Mouse (Mus musculus): ENCODE measurements around the gene Hpse2. TPM values are rescaled to one million over a fixed set of nuclear protein-coding genes. Genes with fewer than 3 reads are reported as not detected.

Hpse2 gene
- polyA plus RNA-seq, 1 experiment: not detected

DNA sequence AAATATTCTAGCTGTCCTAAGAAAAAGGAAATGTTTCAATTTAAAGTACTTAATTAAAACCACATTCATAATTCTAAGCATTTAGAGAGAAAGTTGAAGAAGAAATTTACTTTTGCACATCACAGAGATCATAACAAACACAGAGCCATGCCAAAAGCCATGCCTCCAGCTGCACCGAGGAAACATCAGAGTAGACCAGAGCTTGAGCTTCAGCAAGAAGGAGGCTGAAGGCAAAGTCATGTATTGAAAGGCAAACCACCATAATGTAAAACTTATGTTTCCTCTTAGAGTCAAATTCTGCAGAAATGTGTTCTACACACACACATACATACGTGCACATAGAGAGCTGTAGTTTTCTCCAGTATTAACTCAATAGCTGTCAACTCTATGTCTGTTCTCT lies 291.2 kb downstream of the Hpse2 start:
- H3K27ac ChIP-seq (ENCODE audit: insufficient read depth, low read depth, low read length): no peak overlapping the region
- TF ChIP-seq CTCF (IDR thresholded peaks at IDR 0.05; ENCODE audit: insufficient read depth, low read depth, low read length) (no peak), POLR2A (IDR thresholded peaks at IDR 0.05; ENCODE audit: insufficient read depth, low read depth, low read length) (no peak)
- WGBS: 93% methylated on average over 2 of the region's 2 CpGs
- H3K4me3 ChIP-seq (ENCODE audit: insufficient read depth, low read depth, low read length): no peak overlapping the region
- no peaks in the 10 kb centered on the region for H3K4me1 ChIP-seq (ENCODE audit: control insufficient read depth, insufficient read depth, low read length)

DNA sequence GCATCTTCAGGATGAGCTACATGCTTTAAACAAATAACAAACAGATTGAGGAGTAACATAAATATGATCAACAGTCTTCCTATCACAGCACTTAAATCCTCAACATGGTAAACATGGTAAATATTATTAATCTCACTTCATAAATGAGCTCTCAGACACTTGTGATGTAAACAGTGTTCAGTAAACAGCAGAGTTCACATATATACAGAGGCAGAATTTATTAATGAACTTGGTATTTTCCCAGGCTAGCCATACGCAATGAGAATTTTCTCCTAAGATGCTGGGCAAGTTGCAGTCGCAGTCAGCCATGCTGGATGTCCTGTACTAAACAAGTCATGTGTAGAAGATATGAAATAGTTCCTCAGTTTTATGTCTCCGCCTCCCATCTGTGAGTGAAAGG lies 300.9 kb downstream of the Hpse2 start:
- TF ChIP-seq POLR2A (IDR thresholded peaks at IDR 0.05; ENCODE audit: insufficient read depth, low read depth, low read length): no peak
- no peak for TF ChIP-seq CTCF (IDR thresholded peaks at IDR 0.05; ENCODE audit: insufficient read depth, low read depth, low read length)
- no peak overlapping the region for H3K27ac ChIP-seq (ENCODE audit: insufficient read depth, low read depth, low read length)
- H3K4me1 ChIP-seq (ENCODE audit: control insufficient read depth, insufficient read depth, low read length): no peaks in the 10 kb centered on the region
- H3K4me3 ChIP-seq (ENCODE audit: insufficient read depth, low read depth, low read length): no peak overlapping the region
- WGBS: 95% methylated on average over 3 of the region's 3 CpGs

- TF ChIP-seq CTCF (IDR thresholded peaks at IDR 0.05; ENCODE audit: insufficient read depth, low read depth, low read length) (no peak), POLR2A (IDR thresholded peaks at IDR 0.05; ENCODE audit: insufficient read depth, low read depth, low read length) (no peak)
- WGBS: 47% methylated on average over 2 of the region's 2 CpGs
These were observed 324.0 kb downstream of the Hpse2 start for GRCm38 (mm10) chr19:43064155-43064554.

DNA sequence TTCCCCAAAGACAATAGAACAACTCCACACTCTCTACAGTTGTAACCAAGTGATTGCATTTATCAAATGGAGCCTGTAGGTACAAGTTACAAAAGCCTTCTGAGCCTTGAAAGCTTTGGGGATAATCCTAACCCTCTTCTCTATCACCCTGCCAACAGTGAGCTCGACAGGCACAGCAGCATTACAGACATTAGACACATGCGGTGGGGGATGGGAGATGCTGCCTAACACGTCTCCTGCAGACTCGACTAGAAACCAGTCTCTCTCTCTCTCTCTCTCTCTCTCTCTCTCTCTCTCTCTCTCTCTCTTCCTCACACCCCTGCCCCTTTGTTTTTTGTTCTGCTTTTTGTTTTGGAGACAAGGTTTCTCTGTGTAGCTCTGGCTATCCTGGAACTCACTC lies 343.6 kb downstream of the Hpse2 start:
- Histone ChIP-seq H3K4me3 (ENCODE audit: insufficient read depth, low read depth, low read length) (no peak overlapping the region), H3K4me1 (ENCODE audit: control insufficient read depth, insufficient read depth, low read length) (no peaks in the 10 kb centered on the region), H3K27ac (ENCODE audit: insufficient read depth, low read depth, low read length) (no peak overlapping the region)
- no peak for TF ChIP-seq CTCF (IDR thresholded peaks at IDR 0.05; ENCODE audit: insufficient read depth, low read depth, low read length)
- no peak for TF ChIP-seq POLR2A (IDR thresholded peaks at IDR 0.05; ENCODE audit: insufficient read depth, low read depth, low read length)
- 38% methylated on average over 4 of the region's 4 CpGs for WGBS

More at GRCm38 (mm10) chr19:43064155-43064554, 324.0 kb downstream of the Hpse2 start:
- H3K27ac ChIP-seq (ENCODE audit: insufficient read depth, low read depth, low read length): no peak overlapping the region
- no peak overlapping the region for H3K4me3 ChIP-seq (ENCODE audit: insufficient read depth, low read depth, low read length)
- no peaks in the 10 kb centered on the region for H3K4me1 ChIP-seq (ENCODE audit: control insufficient read depth, insufficient read depth, low read length)

DNA sequence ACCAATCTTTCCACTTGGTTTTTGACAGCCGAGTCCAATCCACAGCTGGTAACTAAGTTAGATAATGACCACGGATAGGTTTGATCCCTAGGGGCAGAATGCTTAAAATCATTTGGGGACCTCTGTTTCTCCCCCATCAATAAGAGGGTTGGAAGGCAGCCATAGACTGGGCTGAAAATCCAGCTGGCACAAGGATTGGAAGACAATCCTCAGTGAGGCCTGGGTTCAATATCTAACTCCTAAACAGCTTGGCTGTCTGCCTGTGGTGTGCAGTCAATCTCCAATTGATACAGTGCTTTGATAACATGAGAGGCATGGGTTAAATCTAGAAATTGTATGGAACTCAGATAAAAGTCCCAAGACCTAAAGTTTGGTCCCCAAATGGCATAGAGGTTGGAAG lies 345.4 kb downstream of the Hpse2 start:
- TF ChIP-seq CTCF (IDR thresholded peaks at IDR 0.05; ENCODE audit: insufficient read depth, low read depth, low read length): no peak
- TF ChIP-seq POLR2A (IDR thresholded peaks at IDR 0.05; ENCODE audit: insufficient read depth, low read depth, low read length): no peak
- no peak overlapping the region for H3K4me3 ChIP-seq (ENCODE audit: insufficient read depth, low read depth, low read length)
- no peak overlapping the region for H3K27ac ChIP-seq (ENCODE audit: insufficient read depth, low read depth, low read length)
- no peaks in the 10 kb centered on the region for H3K4me1 ChIP-seq (ENCODE audit: control insufficient read depth, insufficient read depth, low read length)
- 71% methylated on average over 2 of the region's 2 CpGs for WGBS

- 86% methylated on average over 2 of the region's 2 CpGs for WGBS
- no peak overlapping the region for H3K27ac ChIP-seq (ENCODE audit: insufficient read depth, low read depth, low read length)
- TF ChIP-seq POLR2A (IDR thresholded peaks at IDR 0.05; ENCODE audit: insufficient read depth, low read depth, low read length) (no peak), CTCF (IDR thresholded peaks at IDR 0.05; ENCODE audit: insufficient read depth, low read depth, low read length) (no peak)
- H3K4me3 ChIP-seq (ENCODE audit: insufficient read depth, low read depth, low read length): no peak overlapping the region
- H3K4me1 ChIP-seq (ENCODE audit: control insufficient read depth, insufficient read depth, low read length): no peaks in the 10 kb centered on the region
These were observed 345.9 kb downstream of the Hpse2 start for GRCm38 (mm10) chr19:43042211-43042610.

DNA sequence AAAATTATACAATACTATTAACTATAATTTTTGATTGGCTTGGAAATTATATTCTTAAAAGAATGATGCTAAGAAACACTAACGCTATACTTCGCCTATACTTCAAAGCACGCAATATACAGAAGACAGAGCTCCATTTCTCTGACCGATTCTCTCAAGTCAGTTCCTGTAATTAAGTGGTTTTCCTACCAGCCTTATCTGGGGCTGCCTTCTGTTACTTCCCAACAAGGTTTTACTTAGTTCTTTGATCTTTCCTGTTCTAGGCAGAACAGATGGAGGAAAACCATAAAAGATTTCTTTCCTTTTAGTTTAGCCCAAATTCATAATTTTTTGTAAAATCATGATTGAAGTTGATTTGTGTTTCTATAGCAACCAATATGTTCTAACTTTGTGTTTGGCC lies 351.8 kb downstream of the Hpse2 start:
- WGBS: 92% methylated on average over 4 of the region's 4 CpGs
- Histone ChIP-seq H3K4me1 (ENCODE audit: control insufficient read depth, insufficient read depth, low read length) (no peaks in the 10 kb centered on the region), H3K27ac (ENCODE audit: insufficient read depth, low read depth, low read length) (no peak overlapping the region), H3K4me3 (ENCODE audit: insufficient read depth, low read depth, low read length) (no peak overlapping the region)
- TF ChIP-seq CTCF (IDR thresholded peaks at IDR 0.05; ENCODE audit: insufficient read depth, low read depth, low read length): no peak
- no peak for TF ChIP-seq POLR2A (IDR thresholded peaks at IDR 0.05; ENCODE audit: insufficient read depth, low read depth, low read length)

- TF ChIP-seq POLR2A (IDR thresholded peaks at IDR 0.05; ENCODE audit: insufficient read depth, low read depth, low read length): no peak
- no peak for TF ChIP-seq CTCF (IDR thresholded peaks at IDR 0.05; ENCODE audit: insufficient read depth, low read depth, low read length)
- H3K4me3 ChIP-seq (ENCODE audit: insufficient read depth, low read depth, low read length): no peak overlapping the region
- no peak overlapping the region for H3K27ac ChIP-seq (ENCODE audit: insufficient read depth, low read depth, low read length)
- H3K4me1 ChIP-seq (ENCODE audit: control insufficient read depth, insufficient read depth, low read length): 0 out of 2 replicates have a peak, but pooled peaks cover 3% of the 10 kb centered on the region
- WGBS: 32% methylated on average over 4 of the region's 4 CpGs
These were observed 360.9 kb downstream of the Hpse2 start for GRCm38 (mm10) chr19:43027305-43027704.

GRCm38 (mm10) chr19:43022611-43023173 lies 365.5 kb downstream of the Hpse2 start:
- TF ChIP-seq CTCF (IDR thresholded peaks at IDR 0.05; ENCODE audit: insufficient read depth, low read depth, low read length): no peak
- no peak for TF ChIP-seq POLR2A (IDR thresholded peaks at IDR 0.05; ENCODE audit: insufficient read depth, low read depth, low read length)
- Histone ChIP-seq H3K27ac (ENCODE audit: insufficient read depth, low read depth, low read length) (no peak overlapping the region), H3K4me3 (ENCODE audit: insufficient read depth, low read depth, low read length) (no peak overlapping the region), H3K4me1 (ENCODE audit: control insufficient read depth, insufficient read depth, low read length) (0 out of 2 replicates have a peak, but pooled peaks cover 3% of the 10 kb centered on the region)
- 46% methylated on average over 3 of the region's 3 CpGs for WGBS

All from olfactory bulb, adult 2 months (tissue).